Mouse (Mus musculus): Measurements from ENCODE around the gene Catsper3. TPM values are rescaled to one million over a fixed set of nuclear protein-coding genes. Genes with fewer than 3 reads are reported as not detected.

Gene Catsper3
- total RNA-seq, 2 experiments from 2014 or later = 0.38 TPM; not detected in 1

DNA sequence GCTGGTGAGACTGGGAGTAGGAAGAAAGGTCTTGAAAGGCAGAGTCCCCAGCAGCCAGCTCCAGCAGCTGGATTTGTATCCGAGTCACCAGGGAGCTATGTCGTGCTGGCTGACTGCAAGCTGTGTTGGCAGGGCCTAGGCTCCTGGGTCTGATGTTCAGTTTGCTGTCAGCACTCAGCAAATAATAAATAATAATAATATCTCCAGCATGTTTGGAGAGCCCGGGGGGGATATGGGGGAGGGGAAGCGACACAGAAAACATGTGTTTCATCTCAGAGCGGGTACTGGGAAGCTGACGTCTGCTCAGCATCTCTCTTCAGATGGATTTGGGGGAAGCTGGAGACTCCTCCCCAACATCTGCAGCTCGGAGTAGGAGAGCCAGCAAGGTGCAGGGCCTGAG lies 71.4 kb downstream of the Catsper3 start:
- no peak for DNase-seq

DNA sequence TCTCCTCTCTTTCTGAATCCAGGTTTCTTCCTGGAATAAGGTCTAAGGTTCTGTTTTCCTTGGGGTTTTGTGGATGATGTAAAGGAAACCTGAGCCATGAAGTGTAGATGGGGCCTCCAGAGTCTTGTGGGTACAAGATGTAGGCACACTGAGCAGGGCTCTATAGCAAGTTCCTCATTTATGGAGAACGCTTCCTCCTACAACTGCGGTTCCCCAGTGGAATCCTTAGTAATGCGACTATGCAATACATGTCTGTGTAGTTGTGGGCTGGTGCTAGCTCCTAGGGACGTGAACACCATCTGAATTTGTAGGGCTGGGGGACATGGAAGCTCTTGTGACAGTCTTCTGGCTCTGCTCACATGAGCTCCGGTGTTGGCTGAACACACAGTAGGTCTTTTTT lies 74.1 kb downstream of the Catsper3 start:
- no peak for DNase-seq

Other genes with a start within 250 kb of the Catsper3 start
- 10 to 100 TPM; 59.4 to 60.2 TPM for gene Ddx41, start 247.9 kb upstream of the Catsper3 start, total RNA-seq (2021)
- gene Fam193b, start 213.4 kb upstream of the Catsper3 start, total RNA-seq (2021) = 10 to 100 TPM; 88.6 to 96.2 TPM
- gene Tmed9, start 210.8 kb upstream of the Catsper3 start, total RNA-seq (2021) = 100 to 1,000 TPM; 141 to 143 TPM
- 10 to 100 TPM; 23.6 to 25.0 TPM for gene B4galt7, start 184.7 kb upstream of the Catsper3 start, total RNA-seq (2021)
- gene Caml, start 161.6 kb upstream of the Catsper3 start, total RNA-seq (2021) = 10 to 100 TPM; 44.2 to 47.9 TPM
- gene Ddx46, start 149.5 kb upstream of the Catsper3 start, total RNA-seq (2021) = 10 to 100 TPM; 47.4 to 52.6 TPM
- 10 to 100 TPM; 80.7 to 84.1 TPM for gene B230219D22Rik, start 91.4 kb upstream of the Catsper3 start, total RNA-seq (2021)
- 10 to 100 TPM; 74.8 to 78.1 TPM for gene Txndc15, start 69.9 kb upstream of the Catsper3 start, total RNA-seq (2021)
- 10 to 100 TPM; 32.5 to 35.4 TPM for gene Pcbd2, start 57.2 kb upstream of the Catsper3 start, total RNA-seq (2021)
- gene Pitx1, start 51.6 kb downstream of the Catsper3 start, total RNA-seq (2021) = not detected